Mouse (Mus musculus) MEL (cell line): ENCODE results near the gene Taf7l. TPM values are rescaled to one million over a fixed set of nuclear protein-coding genes. Genes with fewer than 3 reads are reported as not detected.

ENCODE experiments used
- DNase-seq: peaks from one replicate; pipeline ENCODE4 v3.0.0; 2011; ENCODE audit warnings: low read depth, low spot score
- H3K27ac ChIP-seq: 2 replicates; pipeline ENCODE4 v1.5.1; 2012; ENCODE audit warnings: low read depth, mild to moderate bottlenecking, control low read depth, low read length, moderate library complexity; ENCODE audit not compliant: control insufficient read depth
- H3K27me3 ChIP-seq, 2 experiments: fragments of 150-350 bp in 1 of 2; sonication (generic) in 1 of 2; 2 replicates each; pipeline ENCODE4 v1.6.1; 2012; ENCODE audit warnings: low read length in 2 of 2, mild to moderate bottlenecking in 2 of 2, improper control_type of control experiment in 1 of 2, moderate library complexity in 1 of 2; ENCODE audit not compliant: insufficient read depth in 2 of 2, control insufficient read depth in 1 of 2
- H3K36me3 ChIP-seq, 2 experiments: 2 replicates each; pipeline ENCODE4 v1.6.1; 2012 to 2014; ENCODE audit warnings: low read length in 2 of 2, improper control_type of control experiment in 1 of 2, inconsistent platforms in 1 of 2, mild to moderate bottlenecking in 1 of 2; ENCODE audit not compliant: insufficient read depth in 2 of 2, control insufficient read depth in 1 of 2
- H3K4me1 ChIP-seq, 2 experiments: fragments of 150-350 bp in 1 of 2; sonication (generic) in 1 of 2; 2 replicates each; pipeline ENCODE4 v1.6.1; 2012; ENCODE audit warnings: low read length in 2 of 2, improper control_type of control experiment in 1 of 2, mild to moderate bottlenecking in 1 of 2; ENCODE audit not compliant: insufficient read depth in 2 of 2, control insufficient read depth in 1 of 2
- H3K4me3 ChIP-seq, 2 experiments: fragments of 150-350 bp in 1 of 2; sonication (generic) in 1 of 2; 2 replicates each; pipeline ENCODE4 v1.5.1; 2012; ENCODE audit warnings: low read depth in 2 of 2, low read length in 2 of 2, mild to moderate bottlenecking in 2 of 2, moderate library complexity in 2 of 2, control low read depth in 1 of 2, improper control_type of control experiment in 1 of 2; ENCODE audit not compliant: control insufficient read depth in 1 of 2, insufficient read depth in 1 of 2
- H3K79me2 ChIP-seq: 2 replicates; pipeline ENCODE4 v1.6.1; 2012; ENCODE audit warnings: mild to moderate bottlenecking, low read length, moderate library complexity; ENCODE audit not compliant: control insufficient read depth, poor library complexity, insufficient read depth
- H3K9ac ChIP-seq: 2 replicates; pipeline ENCODE4 v1.6.1; 2012; ENCODE audit warnings: low read depth, mild to moderate bottlenecking, control low read depth, low read length, moderate library complexity; ENCODE audit not compliant: control insufficient read depth, poor library complexity, severe bottlenecking
- H3K9me3 ChIP-seq: fragments of 150-350 bp; sonication (generic); replicated peaks from 2 replicates; pipeline ENCODE4 v1.6.1; 2012; ENCODE audit warnings: mild to moderate bottlenecking, low read length, improper control_type of control experiment, moderate library complexity; ENCODE audit not compliant: insufficient read depth
- BHLHE40 ChIP-seq: IDR thresholded peaks from 2 replicates; pipeline ENCODE4 v1.6.1; 2012; ENCODE audit warnings: low read depth, mild to moderate bottlenecking, inconsistent platforms, low read length, improper control_type of control experiment, borderline replicate concordance
- CHD2 ChIP-seq: IDR thresholded peaks from 2 replicates; pipeline ENCODE4 v1.6.1; 2011; ENCODE audit warnings: low read length, improper control_type of control experiment
- ELF1 ChIP-seq: IDR thresholded peaks from 2 replicates; pipeline ENCODE4 v1.6.1; 2014; ENCODE audit warnings: low read depth, mild to moderate bottlenecking, inconsistent platforms, low read length, improper control_type of control experiment, moderate library complexity
- GATA1 ChIP-seq: IDR thresholded peaks from 2 replicates; pipeline ENCODE4 v1.6.1; 2011; ENCODE audit warnings: low read depth, low read length, improper control_type of control experiment
- JUND ChIP-seq: IDR thresholded peaks from 2 replicates; pipeline ENCODE4 v1.6.1; 2011; ENCODE audit warnings: low read depth, mild to moderate bottlenecking, improper control_type of control experiment, low read length
- KAT2A ChIP-seq: conservative IDR thresholded peaks from 2 replicates; pipeline ENCODE4 v1.6.1; 2012; ENCODE audit warnings: low read depth, low read length, improper control_type of control experiment, inconsistent platforms
- MEF2A ChIP-seq: IDR thresholded peaks from 2 replicates; pipeline ENCODE4 v1.6.1; 2014; ENCODE audit warnings: low read depth, mild to moderate bottlenecking, inconsistent platforms, low read length, improper control_type of control experiment; ENCODE audit not compliant: poor library complexity, insufficient replicate concordance, severe bottlenecking; ENCODE audit errors: extremely low read depth
- POLR2A ChIP-seq, 2 experiments: IDR thresholded peaks; 2 replicates each; pipeline ENCODE4 v1.6.1; 2011 to 2012; ENCODE audit warnings: low read length in 2 of 2, mild to moderate bottlenecking in 2 of 2, control low read depth in 1 of 2, improper control_type of control experiment in 1 of 2, low read depth in 1 of 2, moderate library complexity in 1 of 2; ENCODE audit not compliant: control insufficient read depth in 1 of 2, insufficient read depth in 1 of 2, poor library complexity in 1 of 2
- RAD21 ChIP-seq: IDR thresholded peaks from 2 replicates; pipeline ENCODE4 v1.6.1; 2011; ENCODE audit warnings: mild to moderate bottlenecking, low read depth, low read length, improper control_type of control experiment
- TAL1 ChIP-seq: IDR thresholded peaks from 2 replicates; pipeline ENCODE4 v1.6.1; 2012; ENCODE audit warnings: mild to moderate bottlenecking, inconsistent platforms, low read length, moderate library complexity, mixed read lengths
- TCF12 ChIP-seq: IDR thresholded peaks from 2 replicates; pipeline ENCODE4 v1.6.1; 2014; ENCODE audit warnings: low read depth, mild to moderate bottlenecking, inconsistent platforms, low read length, improper control_type of control experiment, moderate library complexity
- USF1 ChIP-seq: IDR thresholded peaks from 2 replicates; pipeline ENCODE4 v1.6.1; 2014; ENCODE audit warnings: low read depth, mild to moderate bottlenecking, inconsistent platforms, low read length, improper control_type of control experiment, moderate library complexity
- ZKSCAN1 ChIP-seq: IDR thresholded peaks from 2 replicates; pipeline ENCODE4 v1.6.1; 2012; ENCODE audit warnings: low read depth, mild to moderate bottlenecking, inconsistent platforms, low read length, improper control_type of control experiment, moderate library complexity
- ZMIZ1 ChIP-seq: IDR thresholded peaks from 2 replicates; pipeline ENCODE4 v1.6.1; 2012; ENCODE audit warnings: low read depth, mild to moderate bottlenecking, inconsistent platforms, low read length, improper control_type of control experiment, moderate library complexity
- ZNF384 ChIP-seq: IDR thresholded peaks from 2 replicates; pipeline ENCODE4 v1.6.1; 2012; ENCODE audit warnings: low read depth, mild to moderate bottlenecking, inconsistent platforms, low read length, improper control_type of control experiment
- polyA plus RNA-seq, 2 experiments: library from polyadenylated mRNA; stranded (reverse) in 1 of 2; unstranded in 1 of 2; fragments of >175 nt in 1 of 2; fragments of >200 nt in 1 of 2; gene quantifications; 2 replicates each; pipeline versions ENCODE4 v1.2.1 to v1.2.4; 2012; ENCODE audit warnings: low replicate concordance in 2 of 2, low read depth in 1 of 2; ENCODE audit not compliant: insufficient read length in 2 of 2, insufficient read depth in 1 of 2, missing spikeins in 1 of 2
- total RNA-seq: library from RNA; depleted of rRNA; stranded (reverse); fragments of 300-350 nt; gene quantifications from 2 replicates; pipeline ENCODE4 v1.2.3, GENCODE M21; 2012

Taf7l gene
- total and polyA plus RNA-seq, 3 experiments, result not detected

DNA sequence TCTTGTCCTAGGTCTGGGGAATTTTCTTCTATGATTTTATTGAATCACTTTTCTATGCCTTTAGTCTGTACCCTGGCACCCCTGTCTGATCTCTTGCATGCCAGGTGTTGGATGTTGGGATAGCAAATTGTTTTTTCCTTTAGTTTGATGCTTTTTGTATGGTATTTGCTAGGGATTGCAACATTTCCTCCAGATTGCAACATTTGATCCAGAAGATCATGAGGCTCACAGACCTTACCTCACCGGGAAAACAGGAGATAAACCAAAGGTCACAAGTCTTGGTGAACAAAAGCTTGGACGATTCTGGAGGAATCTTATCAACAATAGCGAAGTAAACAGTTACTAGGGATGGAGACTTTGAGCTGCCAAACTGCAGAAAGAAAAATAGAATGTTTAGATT lies 5.4 kb upstream of the Taf7l start:
- no peaks in the 10 kb centered on the region for H3K36me3 ChIP-seq
- H3K9ac ChIP-seq, result no peak overlapping the region
- no peak for TF ChIP-seq CHD2
- TF ChIP-seq RAD21, result no peak
- TF ChIP-seq ELF1, result no peak
- no peak for TF ChIP-seq BHLHE40
- no peak for TF ChIP-seq KAT2A
- no peak for TF ChIP-seq ZMIZ1
- TF ChIP-seq USF1, result no peak
- no peak for TF ChIP-seq MEF2A
- TF ChIP-seq TAL1, result no peak
- TF ChIP-seq JUND, result no peak
- no peak for TF ChIP-seq TCF12
- no peak for TF ChIP-seq GATA1
- DNase-seq, result no peak
- peaks cover 2 to 7% of the 10 kb centered on the region in 2 experiments for H3K27me3 ChIP-seq
- H3K79me2 ChIP-seq, result no peaks in the 10 kb centered on the region
- no peaks in the 10 kb centered on the region for H3K4me1 ChIP-seq
- H3K9me3 ChIP-seq, result no peaks in the 10 kb centered on the region
- H3K27ac ChIP-seq, result no peak overlapping the region
- H3K4me3 ChIP-seq, result no peak overlapping the region

DNA sequence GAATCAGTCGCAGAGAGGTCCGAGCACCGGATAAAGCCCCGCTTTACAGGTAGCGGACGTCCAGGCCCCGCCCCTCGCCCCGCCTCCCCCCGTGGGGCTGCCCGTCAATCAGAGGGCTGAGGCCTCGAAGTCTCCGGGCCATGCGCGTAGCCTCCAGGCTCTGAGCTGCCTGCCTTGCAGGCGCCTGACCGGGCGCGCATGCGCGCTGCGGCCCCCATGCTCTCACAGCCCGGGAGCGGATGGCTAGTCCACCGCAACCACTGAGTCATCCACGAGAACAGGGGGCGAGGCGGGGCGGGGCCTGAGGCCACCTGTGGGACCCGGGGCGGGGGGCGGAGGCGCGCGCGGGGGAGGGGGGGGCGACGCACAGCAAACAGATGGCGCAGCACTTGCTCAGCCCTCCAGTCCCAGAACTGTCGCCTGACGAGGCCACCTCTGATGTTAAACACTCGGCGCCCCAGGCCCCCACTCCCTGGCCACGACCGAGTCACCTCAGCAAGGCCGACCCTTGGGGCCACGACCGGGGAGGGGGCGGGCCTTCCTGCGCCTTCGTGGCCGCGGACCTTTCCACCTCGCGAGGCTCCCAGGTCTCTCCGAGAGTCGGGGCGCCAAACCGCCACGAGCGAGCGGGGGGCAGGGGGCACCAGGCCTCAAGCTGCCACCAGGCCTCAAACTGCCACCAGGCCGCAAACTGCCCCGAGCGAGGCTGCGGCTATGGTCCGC lies 1.1 kb downstream of the Taf7l start:
- Histone ChIP-seq H3K79me2 (no peaks in the 10 kb centered on the region), H3K4me3 (no peak overlapping the region), H3K4me1 (no peaks in the 10 kb centered on the region), H3K9me3 (no peaks in the 10 kb centered on the region), H3K27ac (no peak overlapping the region), H3K36me3 (no peaks in the 10 kb centered on the region), H3K9ac (no peak overlapping the region), H3K27me3 (peaks cover 2 to 7% of the 10 kb centered on the region in 2 experiments)
- DNase-seq, result no peak
- no peak for TF ChIP-seq ZKSCAN1
- no peak for TF ChIP-seq POLR2A (IDR thresholded peaks at IDR 0.05; ENCODE audit: control insufficient read depth in 1 of 2, insufficient read depth in 1 of 2, low read depth in 1 of 2, low read length in 2 of 2, poor library complexity in 1 of 2)
- no peak for TF ChIP-seq USF1
- no peak for TF ChIP-seq ZNF384
